Mouse (Mus musculus) myocyte (in vitro differentiated cells): ENCODE measurements around the gene Gm9049. TPM values are rescaled to one million over a fixed set of nuclear protein-coding genes. Genes with fewer than 3 reads are reported as not detected.
"Not testable (repeated sequence)": the region's sequence is repeated elsewhere in the genome, so short reads cannot be mapped to it uniquely, and the experiment has no call there.

Source experiments
- H3K27me3 ChIP-seq: one replicate; pipeline ENCODE4 v1.6.1; 2011; ENCODE audit not compliant: control insufficient read depth, insufficient read depth, insufficient read length
- H3K36me3 ChIP-seq: one replicate; pipeline ENCODE4 v1.6.1; 2011; ENCODE audit not compliant: control insufficient read depth, insufficient read depth
- H3K4me2 ChIP-seq: one replicate; pipeline ENCODE4 v1.6.1; 2011; ENCODE audit warnings: low read depth, control low read depth
- H3K4me3 ChIP-seq: one replicate; pipeline ENCODE4 v1.5.1; 2011; ENCODE audit warnings: mild to moderate bottlenecking, control low read depth, moderate library complexity
- H3K79me2 ChIP-seq: one replicate; pipeline ENCODE4 v1.6.1; 2011; ENCODE audit not compliant: control insufficient read depth, insufficient read depth
- H3ac ChIP-seq: one replicate; pipeline ENCODE4 v1.6.1; 2011; ENCODE audit not compliant: control insufficient read depth, insufficient read length
- CEBPB ChIP-seq: IDR thresholded peaks from 2 replicates; pipeline ENCODE4 v1.6.1; 2011; ENCODE audit warnings: mild to moderate bottlenecking, moderate library complexity; ENCODE audit not compliant: poor library complexity, insufficient read depth, severe bottlenecking
- MAX ChIP-seq: IDR thresholded peaks from one replicate; pipeline ENCODE4 v1.6.1; 2011; ENCODE audit warnings: low read depth, mild to moderate bottlenecking, control low read depth
- MYOD1 ChIP-seq, 3 experiments: IDR thresholded peaks; one replicate each; pipeline ENCODE4 v1.6.1; 2011; ENCODE audit warnings: control low read depth in 2 of 3, low read depth in 2 of 3, mild to moderate bottlenecking in 2 of 3, moderate library complexity in 1 of 3; ENCODE audit not compliant: insufficient read length in 2 of 3, control insufficient read depth in 1 of 3
- POLR2AphosphoS2 ChIP-seq: IDR thresholded peaks from one replicate; pipeline ENCODE4 v1.6.1; 2011; ENCODE audit warnings: low read depth, control low read depth; ENCODE audit not compliant: insufficient read length
- REST ChIP-seq: IDR thresholded peaks from one replicate; pipeline ENCODE4 v1.6.1; 2011; ENCODE audit warnings: mild to moderate bottlenecking, control low read depth, moderate library complexity; ENCODE audit not compliant: insufficient read depth, insufficient read length
- SRF ChIP-seq: IDR thresholded peaks from one replicate; pipeline ENCODE4 v1.6.1; 2011; ENCODE audit warnings: low read depth; ENCODE audit not compliant: control insufficient read depth, insufficient read length
- TCF12 ChIP-seq: IDR thresholded peaks from one replicate; pipeline ENCODE4 v1.6.1; 2011; ENCODE audit warnings: mild to moderate bottlenecking, control low read depth; ENCODE audit not compliant: poor library complexity, insufficient read depth, severe bottlenecking
- TCF3 ChIP-seq: IDR thresholded peaks from one replicate; pipeline ENCODE4 v1.6.1; 2011; ENCODE audit warnings: low read depth, control low read depth; ENCODE audit not compliant: insufficient read length
- USF1 ChIP-seq: IDR thresholded peaks from one replicate; pipeline ENCODE4 v1.6.1; 2011; ENCODE audit warnings: low read depth, mild to moderate bottlenecking, control low read depth, moderate library complexity
- polyA plus RNA-seq: library from polyadenylated mRNA; unstranded; fragments of >200 nt; fragmentation: generic; extraction: Trizol; gene quantifications from one replicate; pipeline ENCODE4 v1.2.1, GENCODE M21; 2012; ENCODE audit warnings: missing spikeins

Gene Gm9049
- polyA plus RNA-seq, 1 experiment: 0.06 TPM

DNA sequence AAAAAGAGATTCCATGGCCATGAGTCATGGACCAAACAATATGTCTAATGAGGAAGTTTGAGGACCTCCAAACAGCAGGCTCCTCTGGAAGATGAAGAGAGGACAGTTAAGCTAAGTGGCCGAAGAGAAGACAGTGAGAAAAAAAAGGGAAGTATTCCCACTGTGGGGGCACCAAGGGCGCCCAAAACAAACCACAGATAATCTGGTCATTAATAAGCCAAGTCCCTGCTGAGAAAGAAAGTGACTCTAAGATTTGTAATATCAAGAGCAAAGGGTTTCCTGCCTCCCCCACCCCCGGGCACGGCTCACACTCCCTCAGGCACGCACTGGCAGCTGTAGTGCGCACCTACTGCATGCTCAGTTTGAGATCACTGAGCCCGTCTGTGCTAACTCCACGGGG lies 34.9 kb downstream of the Gm9049 start:
- Histone ChIP-seq H3K79me2 (no peaks in the 10 kb centered on the region), H3K36me3 (no peaks in the 10 kb centered on the region), H3ac (no peak overlapping the region), H3K27me3 (no peaks in the 10 kb centered on the region), H3K4me3 (no peak overlapping the region), H3K4me2 (no peak overlapping the region)
- no peak for TF ChIP-seq REST
- no peak for TF ChIP-seq USF1
- TF ChIP-seq POLR2AphosphoS2: no peak
- TF ChIP-seq MYOD1 (IDR thresholded peaks at IDR 0.05; ENCODE audit: control insufficient read depth in 1 of 3, insufficient read length in 2 of 3, low read depth in 2 of 3): no peak
- no peak for TF ChIP-seq CEBPB
- TF ChIP-seq MAX: no peak
- no peak for TF ChIP-seq SRF
- TF ChIP-seq TCF12: no peak
- no peak for TF ChIP-seq TCF3

DNA sequence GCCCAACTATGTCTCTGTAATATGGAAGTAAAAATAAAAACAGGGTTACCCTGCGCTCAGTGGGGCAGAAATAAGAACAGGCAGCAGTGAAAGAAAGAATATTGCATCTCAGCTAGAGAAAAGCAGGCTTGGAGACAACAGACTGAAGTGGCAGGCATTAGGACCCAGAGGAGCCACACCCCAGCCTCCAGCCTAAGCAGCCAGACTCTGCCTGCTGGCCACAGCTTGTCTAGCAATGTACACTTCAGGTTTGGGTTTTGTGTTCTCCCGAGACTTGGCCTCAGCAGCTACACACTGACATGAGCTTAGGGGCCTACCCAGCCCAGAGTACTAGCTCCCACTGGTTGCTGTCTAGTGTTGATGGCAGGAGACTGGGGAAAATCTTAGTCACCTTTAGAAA lies 51.8 kb downstream of the Gm9049 start:
- not testable (repeated sequence) for H3K27me3 ChIP-seq, H3ac ChIP-seq, H3K36me3 ChIP-seq, H3K4me3 ChIP-seq, H3K4me2 ChIP-seq, H3K79me2 ChIP-seq

Other genes starting within 250 kb of the Gm9049 start
- 3.4 TPM for gene Mdm1, start 212.3 kb downstream of the Gm9049 start, polyA plus RNA-seq
- not detected for gene Il22, start 149.2 kb downstream of the Gm9049 start, polyA plus RNA-seq
- gene Gm32717, start 113.3 kb downstream of the Gm9049 start, polyA plus RNA-seq: 0.02 TPM
- 0.02 TPM for gene Gm32802, start 95.4 kb downstream of the Gm9049 start, polyA plus RNA-seq
- not detected for gene Iltifb, start 59.1 kb downstream of the Gm9049 start, polyA plus RNA-seq
- gene Gm9040, start 27.1 kb downstream of the Gm9049 start, polyA plus RNA-seq: not detected
- gene Gm9044, start 21.7 kb downstream of the Gm9049 start, polyA plus RNA-seq: not detected
- 0.06 TPM for gene Gm9045, start 16.3 kb downstream of the Gm9049 start, polyA plus RNA-seq
- gene Gm9046, start 10.8 kb downstream of the Gm9049 start, polyA plus RNA-seq: not detected
- gene Gm9048, start 5.4 kb downstream of the Gm9049 start, polyA plus RNA-seq: not detected
- not detected for gene Ifng, start 86.9 kb upstream of the Gm9049 start, polyA plus RNA-seq